Mouse (Mus musculus) skeletal muscle tissue, adult 2 months (tissue): ENCODE results near the gene Tpt1.

ENCODE experiments used
- DNase-seq: peaks from one replicate; pipeline ENCODE4 v3.0.0-alpha.2; 2012; ENCODE audit warnings: low read depth, low spot score

The Tpt1 gene

GRCm38 (mm10) chr14:75877297-75877696 lies 32.4 kb downstream of the Tpt1 start:
- no peak for DNase-seq

GRCm38 (mm10) chr14:75878980-75879379 lies 34.1 kb downstream of the Tpt1 start:
- DNase-seq = no peak

DNA sequence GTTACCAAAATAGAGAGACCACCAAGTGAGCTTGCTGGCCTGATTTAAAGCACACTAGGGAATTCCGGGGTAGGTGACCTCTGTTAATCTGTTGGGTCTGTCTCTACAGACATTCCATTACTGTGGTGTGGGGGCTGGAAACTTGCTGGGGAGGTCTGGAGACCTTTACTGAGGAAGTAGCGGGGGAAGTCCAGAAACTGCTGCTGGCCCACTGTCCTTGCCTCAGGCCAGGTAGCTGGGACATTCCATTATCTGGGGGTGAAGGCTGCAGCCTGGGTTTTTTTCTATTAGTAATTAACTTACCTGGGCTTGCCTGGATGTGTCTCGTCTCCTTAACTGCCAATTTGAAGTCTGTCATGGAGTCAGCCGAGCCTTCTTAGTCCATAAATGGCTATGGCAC lies 37.0 kb downstream of the Tpt1 start:
- DNase-seq = no peak

DNA sequence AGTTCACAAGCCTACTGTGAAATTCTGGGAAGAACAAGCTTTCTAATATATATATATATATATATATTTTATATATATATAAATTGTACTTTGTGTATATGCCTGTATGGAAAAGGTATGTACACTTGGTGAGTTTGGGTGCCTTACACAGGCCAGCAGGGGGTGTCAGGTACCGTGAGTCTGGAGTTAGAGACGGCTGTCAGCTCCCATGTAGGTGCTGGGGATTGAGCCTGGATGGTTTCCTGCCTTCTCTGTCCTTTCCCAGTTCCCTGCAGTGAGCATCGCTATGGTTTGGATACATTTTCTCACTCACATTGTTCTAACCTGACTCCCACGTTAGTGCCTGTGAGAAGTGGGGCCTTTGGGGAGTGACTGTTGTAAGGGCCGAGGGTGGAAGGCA lies 38.4 kb downstream of the Tpt1 start:
- no peak for DNase-seq

GRCm38 (mm10) chr14:75883873-75884272 lies 39.0 kb downstream of the Tpt1 start:
- DNase-seq = no peak

GRCm38 (mm10) chr14:75892118-75892517 lies 47.2 kb downstream of the Tpt1 start:
- no peak for DNase-seq
